ENCODE assay signal across 9 mouse cellular contexts in the genomic region with DNA sequence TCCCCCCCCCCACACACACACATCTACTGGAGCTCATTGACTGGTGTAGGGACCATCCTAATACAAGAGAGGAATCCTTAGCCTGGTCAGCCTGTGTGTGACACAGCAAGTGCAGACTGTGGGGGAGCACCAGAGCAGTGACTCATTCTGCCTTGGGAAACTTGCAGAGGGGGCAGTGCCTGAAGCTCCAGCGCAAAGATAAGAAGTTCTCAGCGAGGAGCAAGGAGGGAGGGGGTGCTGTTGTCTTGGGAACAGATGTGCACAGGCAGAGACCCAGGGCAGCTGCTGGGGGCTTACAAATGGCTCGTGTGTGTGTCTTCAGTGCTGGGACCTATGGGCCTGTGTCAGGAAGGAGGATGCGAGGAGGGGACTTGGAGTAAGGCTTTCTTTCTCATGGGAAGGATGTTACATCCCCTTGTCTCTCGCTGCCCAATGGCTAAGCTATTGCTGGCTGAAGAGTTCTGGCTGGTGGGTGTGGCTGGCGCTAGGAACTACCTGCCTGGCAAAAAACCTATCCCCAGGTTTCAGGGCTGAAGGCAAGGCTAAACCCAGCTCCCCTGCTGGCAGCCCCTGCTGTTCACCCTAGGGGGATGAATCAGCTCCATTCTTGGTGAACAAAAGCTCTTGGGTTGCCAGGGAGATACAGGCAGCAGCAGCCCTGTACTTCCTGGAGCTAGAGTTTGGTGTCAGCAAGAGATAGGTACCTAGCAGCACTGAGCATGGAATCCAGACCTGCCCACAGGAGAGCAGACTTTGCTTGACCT.
DNase-seq lines count a peak whose midpoint lies in the region; ATAC-seq and TF ChIP-seq lines count a peak whose summit lies in the region.
"Had no signal": no experiment of that assay in that cellular context is flagged by ENCODE, and none has a peak within 500 bp of the region (broad histone marks: within the 10 kb centered on the region; RNA-seq: fewer than 3 reads in every experiment).

No protein-coding gene starts in this region.

- H3K9me3 ChIP-seq in heart, embryonic 12.5 days (replicated peaks): no peaks in the 10 kb centered on the region
- H3K9me3 ChIP-seq in ES-Bruce4 (replicated peaks; ENCODE audit: control insufficient read depth, insufficient read depth, low read length, poor library complexity, severe bottlenecking): no peaks in the 10 kb centered on the region
- no peaks in the 10 kb centered on the region for H3K9me3 ChIP-seq in limb, embryonic 10.5 days (replicated peaks)
- H3K9me3 ChIP-seq: megakaryocyte, embryonic 14.5 days had no signal

- no peak for DNase-seq in heart, adult 11 months
- DNase-seq in adrenal gland, postnatal 14 days: peak; percentile 38
- DNase-seq in left cerebral cortex, postnatal 25 days (ENCODE audit: low spot score in 2 of 2): peak; percentile 41 to 70
- DNase-seq in urinary bladder, postnatal 4 days (ENCODE audit: low spot score in 2 of 2): no peak
- no peak for DNase-seq in cerebellum, postnatal 36 days
- no peak for DNase-seq in limb, embryonic 10.5 days (ENCODE audit: low spot score)

- WGBS in heart, embryonic 12.5 days: 5% methylated on average over 6 of the region's 6 CpGs
- 10% methylated on average over 6 of the region's 6 CpGs for WGBS in limb, embryonic 10.5 days

- no peak overlapping the region for H3K4me3 ChIP-seq in heart, embryonic 12.5 days
- H3K4me3 ChIP-seq in ES-Bruce4 (ENCODE audit: low read depth, low read length): no peak overlapping the region
- H3K4me3 ChIP-seq in limb, embryonic 10.5 days: no peak overlapping the region
- H3K4me3 ChIP-seq: megakaryocyte, embryonic 14.5 days had no signal

- TF ChIP-seq EP300 in ES-Bruce4 (IDR thresholded peaks at IDR 0.05; ENCODE audit: insufficient read depth, low read depth, low read length): peak; percentile 53; the same call in 1 of the 2 replicates

- ATAC-seq in heart, embryonic 12.5 days (ENCODE audit: insufficient number of reproducible peaks, low FRiP score): peak; percentile 46; the same call in 1 of the 2 replicates

- no peak overlapping the region for H3K9ac ChIP-seq in heart, embryonic 12.5 days
- H3K9ac ChIP-seq in ES-Bruce4 (ENCODE audit: low read depth, poor library complexity, severe bottlenecking): no peak overlapping the region

- intact Hi-C loops in left cerebral cortex, postnatal 25 days (cut with DNase I): no loop called here

- no peak overlapping the region for H3K27ac ChIP-seq in heart, embryonic 12.5 days (ENCODE audit: poor library complexity, severe bottlenecking)
- no peak overlapping the region for H3K27ac ChIP-seq in ES-Bruce4 (ENCODE audit: insufficient read depth, low read length)
- no peak overlapping the region for H3K27ac ChIP-seq in limb, embryonic 10.5 days

- TF ChIP-seq POLR2A in ES-Bruce4 (IDR thresholded peaks at IDR 0.05; ENCODE audit: insufficient read depth, low read length): no peak

- peaks cover 13% of the 10 kb centered on the region for H3K4me1 ChIP-seq in heart, embryonic 12.5 days (replicated peaks)
- H3K4me1 ChIP-seq in ES-Bruce4 (ENCODE audit: control insufficient read depth, insufficient read depth, low read length): peaks cover 6% of the 10 kb centered on the region
- H3K4me1 ChIP-seq in limb, embryonic 10.5 days: peaks cover 10% of the 10 kb centered on the region
- H3K4me1 ChIP-seq: megakaryocyte, embryonic 14.5 days had no signal

- no peak overlapping the region for H3K4me2 ChIP-seq in heart, embryonic 12.5 days

- no peaks in the 10 kb centered on the region for H3K36me3 ChIP-seq in heart, embryonic 12.5 days
- no peaks in the 10 kb centered on the region for H3K36me3 ChIP-seq in ES-Bruce4 (ENCODE audit: control insufficient read depth, insufficient read depth, low read length, poor library complexity, severe bottlenecking)
- no peaks in the 10 kb centered on the region for H3K36me3 ChIP-seq in limb, embryonic 10.5 days

- no peak for TF ChIP-seq CTCF in ES-Bruce4 (IDR thresholded peaks at IDR 0.05; ENCODE audit: low read depth, low read length)

- H3K27me3 ChIP-seq in heart, embryonic 12.5 days (replicated peaks): peaks cover 34% of the 10 kb centered on the region
- H3K27me3 ChIP-seq in ES-Bruce4 (ENCODE audit: control insufficient read depth, insufficient read depth, low read length, poor library complexity, severe bottlenecking): no peaks in the 10 kb centered on the region
- H3K27me3 ChIP-seq in limb, embryonic 10.5 days (ENCODE audit: low read depth, poor library complexity, severe bottlenecking): peaks cover 28% of the 10 kb centered on the region

Comparison
In these comparisons a context has a peak if more than half of its experiments do, and no peak if none do; other contexts are left out.
1. DNase-seq: peak in adrenal gland, postnatal 14 days (single experiment) and left cerebral cortex, postnatal 25 days (2 of 2); none in heart, adult 11 months (single experiment), urinary bladder, postnatal 4 days (0 of 2), cerebellum, postnatal 36 days (0 of 2) and limb, embryonic 10.5 days (single experiment).